Mouse (Mus musculus) spleen, postnatal 4 days (tissue): ENCODE results near the gene Myof.

ENCODE experiments used
- DNase-seq, 2 experiments: peaks; one replicate each; pipeline ENCODE4 v3.0.0; 2022; ENCODE audit warnings: low spot score in 2 of 2

The Myof gene

DNA sequence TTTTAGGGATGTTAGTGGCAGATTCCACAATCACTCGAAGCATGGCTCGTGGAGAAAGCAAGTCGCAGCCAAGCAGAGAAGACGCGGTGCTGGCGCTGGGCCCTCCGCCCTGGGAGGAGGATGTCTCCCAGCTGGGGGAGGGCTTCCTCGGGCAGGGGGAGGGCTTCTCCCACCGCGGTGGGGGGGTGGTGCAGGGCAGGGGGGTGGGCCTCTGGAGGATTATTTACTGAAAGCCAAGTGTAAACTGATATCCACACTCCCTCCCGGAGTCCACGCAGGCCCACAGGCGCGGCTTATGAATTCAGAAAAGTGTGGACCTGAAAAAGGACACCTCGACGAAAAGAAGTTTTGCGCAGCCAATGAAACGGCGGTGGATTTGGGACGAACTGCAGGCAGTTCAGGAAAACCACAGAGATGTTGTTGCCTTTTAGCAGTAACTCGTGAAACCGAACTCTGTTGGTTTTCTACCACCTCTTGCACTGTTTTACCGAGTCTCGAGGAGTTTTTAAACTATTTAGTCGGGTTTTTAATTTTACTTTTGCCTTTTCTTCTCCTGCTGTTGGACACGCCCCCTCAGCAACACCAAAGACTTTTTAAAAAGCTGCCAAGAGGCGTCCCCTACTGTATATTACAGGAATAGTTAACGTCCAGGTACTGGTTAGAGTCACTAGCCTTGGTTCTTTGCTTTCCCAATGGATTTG is at the start of gene Myof:
TSS of gene Myof (minus strand) at position 297 of the 701 bp plus-strand sequence.
- DNase-seq, result no peak

DNA sequence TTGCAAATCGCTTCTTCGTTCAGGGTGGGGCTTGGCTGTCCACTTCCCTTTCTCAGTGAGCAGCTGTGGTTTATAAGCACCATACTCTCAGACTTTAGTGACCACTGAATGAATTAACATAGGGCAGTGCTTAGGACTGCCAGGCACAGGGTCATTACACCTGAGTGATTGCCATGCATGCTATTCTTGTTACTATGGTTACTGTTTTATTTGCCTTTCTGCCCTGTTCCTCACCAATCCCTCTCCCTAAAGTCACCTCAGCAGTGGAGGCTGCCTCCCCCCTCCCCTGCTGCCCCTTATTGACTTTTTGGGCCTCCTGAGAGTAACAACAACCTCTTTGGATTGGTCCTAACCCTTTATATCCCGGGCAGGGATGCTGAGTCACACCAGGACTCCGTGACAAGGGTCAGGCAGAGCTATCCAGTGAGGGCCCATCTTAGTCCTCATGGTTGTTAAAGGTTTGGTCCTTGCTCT is 48.2 kb upstream of the Myof start:
- DNase-seq, result no peak

DNA sequence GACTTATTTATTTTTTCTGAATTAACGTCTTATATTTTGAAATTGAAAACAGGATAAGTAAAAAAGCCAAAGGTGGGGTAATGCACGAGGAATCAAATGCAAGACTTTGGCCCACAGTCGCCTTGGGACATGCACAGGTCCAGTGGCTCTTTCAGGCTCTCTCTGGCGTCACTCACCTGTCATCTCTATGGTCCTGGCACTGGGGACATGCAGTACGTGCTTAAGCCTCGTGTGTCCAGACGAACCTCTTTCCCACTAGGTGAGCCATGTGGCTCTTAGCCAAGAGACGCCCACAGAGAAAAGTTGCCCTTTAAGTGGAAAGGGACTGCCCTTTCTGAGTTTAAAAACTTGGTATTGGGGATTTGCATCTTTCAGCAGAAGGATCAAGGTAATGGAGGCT is 46.0 kb upstream of the Myof start:
- no peak for DNase-seq

DNA sequence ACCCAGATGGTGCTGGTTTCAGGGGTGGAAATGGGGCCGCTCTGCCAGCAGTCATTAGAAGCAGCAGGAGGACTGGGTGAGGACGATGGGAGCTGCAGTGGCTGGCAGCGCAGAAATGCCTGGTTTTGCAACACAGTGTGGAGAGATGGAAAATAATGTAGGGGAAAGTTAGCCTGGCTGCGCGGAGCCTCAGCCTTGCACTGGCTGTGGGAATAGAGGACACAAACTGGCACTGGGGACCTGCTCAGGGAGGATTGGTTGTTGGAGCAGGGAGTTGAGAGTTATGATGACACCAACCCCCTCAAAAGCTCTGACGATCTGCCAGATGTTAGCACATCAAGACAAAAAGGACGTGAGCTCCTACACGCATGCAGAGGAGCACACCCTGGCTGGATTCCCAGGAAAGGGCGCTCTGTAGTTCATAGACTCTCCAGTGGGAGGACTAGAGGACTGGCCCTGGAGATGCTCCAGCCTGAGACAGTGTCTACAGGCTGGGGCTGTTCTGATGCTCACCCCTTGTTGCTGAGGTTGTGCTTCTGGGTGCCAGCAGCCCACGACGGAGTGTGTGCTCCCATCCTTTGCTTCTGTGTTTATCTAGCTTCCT is 43.7 kb upstream of the Myof start:
- no peak for DNase-seq

DNA sequence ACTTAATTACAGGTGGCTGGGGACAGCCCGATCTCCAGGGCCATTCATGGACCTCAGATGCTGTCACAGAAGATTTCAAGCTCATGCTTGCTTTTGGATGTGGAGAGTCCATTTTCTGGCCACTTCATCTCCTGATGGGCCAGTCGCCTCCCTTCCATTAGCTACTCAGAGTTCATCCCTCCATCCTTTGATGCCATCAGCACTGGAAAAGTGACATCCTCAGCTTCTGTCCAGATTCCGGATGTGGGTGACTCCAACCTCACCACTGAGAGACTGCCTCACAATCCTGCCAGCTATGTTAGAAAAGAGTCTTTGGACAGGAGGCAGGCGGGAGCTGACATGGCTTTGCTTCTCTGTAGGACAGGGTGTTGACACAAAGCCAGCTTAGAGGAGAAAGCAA is 42.5 kb upstream of the Myof start:
- DNase-seq, result no peak

DNA sequence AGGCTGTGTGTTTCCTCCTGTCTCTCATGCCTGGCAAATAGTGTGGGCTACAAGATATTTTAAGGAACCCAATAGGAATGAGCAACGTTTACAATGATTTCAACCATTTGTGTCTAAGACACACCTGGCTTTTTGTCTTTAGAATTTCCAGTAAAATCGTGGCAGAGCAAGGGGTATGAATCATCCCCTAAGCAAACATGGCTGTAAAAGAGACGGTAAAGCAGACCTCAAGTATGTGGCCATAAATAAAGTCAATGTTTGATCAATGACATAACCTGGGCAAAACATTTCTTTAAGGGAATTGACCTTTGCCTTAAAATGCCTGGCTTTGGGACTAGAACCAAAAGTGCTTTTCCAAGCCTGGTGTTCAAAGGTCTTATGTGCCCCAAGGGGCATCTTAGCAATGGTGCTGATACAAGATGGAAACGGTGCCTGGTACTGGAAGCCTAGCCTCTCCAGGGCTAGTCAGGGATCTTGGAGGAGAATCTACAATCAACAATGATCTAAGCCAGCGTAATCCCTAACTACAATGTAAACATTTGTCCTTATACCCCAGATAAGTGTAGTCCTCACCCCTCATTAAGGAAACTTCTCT is 39.7 kb upstream of the Myof start:
- no peak for DNase-seq

DNA sequence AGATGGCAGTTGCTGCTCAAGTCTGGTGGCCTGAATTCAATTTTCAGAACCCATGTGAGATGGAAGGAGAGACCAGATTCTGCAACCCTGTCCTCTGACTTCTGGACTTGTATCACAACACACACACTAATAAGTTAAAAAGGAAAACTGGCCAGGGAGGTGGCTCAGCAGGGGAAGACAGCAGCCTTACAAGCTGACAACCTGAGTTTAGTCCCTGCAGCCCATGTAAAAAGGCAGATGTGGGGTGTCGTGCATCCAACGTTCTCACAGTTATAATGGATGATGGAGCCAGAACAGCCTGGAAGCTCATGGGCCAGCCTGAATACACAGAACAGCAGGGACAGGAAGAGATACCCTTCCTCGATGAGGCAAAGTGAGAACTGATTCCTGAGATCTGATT is 38.0 kb upstream of the Myof start:
- DNase-seq, result no peak

DNA sequence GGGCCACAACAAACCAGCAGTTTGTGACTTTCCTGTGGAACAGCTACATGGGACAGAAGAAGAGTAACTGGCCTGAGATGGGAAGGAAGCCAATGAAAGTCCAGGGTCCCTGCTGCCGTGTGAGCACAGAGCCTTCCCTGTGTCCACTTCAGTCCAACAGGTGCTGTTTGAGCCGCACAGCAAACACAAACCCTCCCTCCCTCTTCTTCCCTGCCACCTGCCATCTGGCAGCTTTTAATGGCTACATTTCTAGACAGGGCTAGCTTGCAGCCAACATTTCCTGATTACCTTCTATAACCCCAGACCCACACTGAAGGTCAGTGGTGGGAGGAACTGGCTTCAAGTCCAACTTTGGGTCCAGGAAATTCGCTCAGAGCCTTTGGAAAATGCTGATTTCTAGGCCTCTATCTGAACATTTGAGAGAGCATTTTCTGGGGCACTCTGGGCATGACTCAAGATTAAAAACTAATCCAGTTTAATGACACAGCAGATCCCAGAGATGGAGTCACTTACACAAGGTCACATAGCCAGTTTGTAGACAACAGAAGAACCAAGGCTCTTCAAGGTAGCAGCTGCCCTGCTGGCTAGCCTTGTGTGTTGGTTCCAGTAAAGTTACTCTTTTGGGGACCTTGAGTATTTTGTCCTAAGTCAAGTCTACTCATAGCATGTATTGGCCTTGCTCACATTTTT is 34.6 kb upstream of the Myof start:
- DNase-seq, result no peak

DNA sequence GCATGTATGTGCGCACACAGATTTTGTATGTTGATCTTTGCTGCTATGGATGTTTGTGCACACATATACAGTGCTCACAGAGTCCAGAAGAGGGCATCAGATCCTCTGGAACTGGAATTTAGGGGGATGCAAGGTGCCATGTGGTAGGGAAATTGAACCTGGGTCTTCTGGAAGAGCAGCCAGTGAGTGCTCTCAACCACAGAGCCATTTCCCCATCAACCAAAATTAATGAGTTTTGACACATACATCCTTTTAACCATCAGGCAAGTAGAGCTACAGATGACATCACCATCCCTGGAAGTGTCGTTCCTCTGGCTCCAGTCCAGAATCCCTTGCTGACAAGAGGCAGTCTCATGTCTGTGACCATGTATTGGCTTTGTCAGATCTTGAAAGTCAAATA is 32.9 kb upstream of the Myof start:
- no peak for DNase-seq

DNA sequence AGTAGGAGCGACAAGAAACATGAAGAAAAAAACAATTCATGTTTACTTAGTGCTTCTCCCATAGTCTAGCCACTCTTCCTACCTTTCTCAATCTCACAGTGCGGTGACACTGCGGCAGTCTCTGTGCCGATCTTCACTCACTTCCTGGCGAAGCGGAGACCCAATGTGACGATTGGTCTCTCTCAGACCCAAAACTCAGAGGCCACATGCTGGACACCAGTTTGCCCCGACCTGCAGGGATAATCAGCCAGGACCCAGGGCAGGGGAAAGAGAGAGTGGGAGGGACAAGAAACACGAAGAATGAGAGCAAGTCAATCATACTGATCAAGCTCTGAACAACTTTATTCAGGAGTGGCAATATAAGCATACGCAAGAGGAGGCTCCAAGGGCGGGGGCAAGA is 31.7 kb upstream of the Myof start:
- no peak for DNase-seq

DNA sequence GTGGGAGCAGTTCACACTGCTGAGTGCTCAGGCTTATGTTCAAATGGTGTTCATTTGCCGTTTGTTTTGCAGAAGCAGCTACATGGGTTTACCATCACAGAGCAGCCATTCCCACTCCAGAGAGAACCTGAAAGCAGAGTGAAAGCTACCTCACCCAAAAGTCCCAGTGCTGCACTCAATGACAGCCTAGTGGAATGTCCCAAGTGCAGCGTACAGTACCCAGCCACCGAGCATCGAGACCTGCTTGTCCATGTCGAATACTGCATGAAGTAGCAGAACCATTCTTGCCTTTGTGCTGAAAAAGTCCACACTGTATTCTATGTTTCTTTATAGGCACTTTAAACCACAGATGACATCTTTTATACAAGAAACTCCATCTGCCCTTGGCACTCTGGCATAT is 29.8 kb upstream of the Myof start:
- no peak for DNase-seq

DNA sequence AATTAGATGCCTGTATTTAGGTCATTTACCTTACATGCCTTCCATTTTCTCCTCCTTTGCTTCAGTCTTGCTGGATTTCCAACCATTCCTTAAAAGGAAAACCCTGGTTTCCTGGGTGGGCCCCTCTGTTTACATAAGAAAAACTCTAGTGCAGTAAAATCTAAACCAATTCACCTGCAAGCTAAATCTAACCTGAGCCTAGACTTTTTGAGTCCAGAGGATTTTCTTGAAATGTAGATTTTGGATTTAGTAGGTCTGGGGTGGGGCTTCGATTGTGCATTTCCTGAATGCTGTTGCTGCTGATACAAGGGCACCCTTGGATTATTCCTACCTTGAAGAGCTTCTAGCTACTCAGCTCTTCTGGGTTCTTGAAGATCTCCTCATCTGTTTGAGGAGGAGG is 20.7 kb upstream of the Myof start:
- no peak for DNase-seq

DNA sequence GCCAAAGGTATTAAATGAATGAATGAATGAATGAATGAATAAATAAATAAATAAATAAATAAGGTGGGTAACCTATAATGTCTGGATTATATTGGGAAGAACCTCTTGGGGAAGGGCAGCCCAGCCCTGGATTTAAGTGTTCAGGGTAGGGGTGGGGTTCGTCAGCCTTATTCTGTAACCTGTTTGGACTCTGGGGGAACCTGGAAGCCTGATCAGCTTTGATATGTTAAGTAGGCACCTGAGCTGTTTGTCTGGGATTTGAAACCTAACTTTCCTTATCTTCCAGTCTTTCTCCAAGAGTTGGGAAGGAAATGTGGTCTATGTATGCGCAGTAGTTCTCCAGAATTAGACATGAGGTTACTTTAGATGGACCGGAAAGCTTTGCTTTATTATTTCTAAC is 19.8 kb upstream of the Myof start:
- DNase-seq, result no peak

DNA sequence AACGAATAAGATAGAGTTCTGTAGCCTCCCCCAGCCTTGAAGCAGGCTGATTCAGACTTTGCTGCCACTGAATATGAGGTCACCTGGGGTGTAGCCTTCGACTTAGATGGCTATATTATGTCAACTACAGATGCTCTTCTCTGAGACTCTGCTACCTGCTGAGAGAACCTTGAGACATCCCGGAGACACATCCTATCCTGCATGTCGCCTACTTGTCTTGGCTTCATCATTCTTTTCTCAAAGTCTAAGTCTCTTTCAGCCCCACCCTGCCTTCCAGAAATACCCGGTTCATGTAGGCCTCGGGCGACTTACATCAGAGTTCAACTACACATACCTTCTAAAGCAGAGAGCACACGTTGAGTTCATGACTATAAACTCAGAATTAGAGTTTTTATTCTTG is 13.6 kb upstream of the Myof start:
- no peak for DNase-seq

DNA sequence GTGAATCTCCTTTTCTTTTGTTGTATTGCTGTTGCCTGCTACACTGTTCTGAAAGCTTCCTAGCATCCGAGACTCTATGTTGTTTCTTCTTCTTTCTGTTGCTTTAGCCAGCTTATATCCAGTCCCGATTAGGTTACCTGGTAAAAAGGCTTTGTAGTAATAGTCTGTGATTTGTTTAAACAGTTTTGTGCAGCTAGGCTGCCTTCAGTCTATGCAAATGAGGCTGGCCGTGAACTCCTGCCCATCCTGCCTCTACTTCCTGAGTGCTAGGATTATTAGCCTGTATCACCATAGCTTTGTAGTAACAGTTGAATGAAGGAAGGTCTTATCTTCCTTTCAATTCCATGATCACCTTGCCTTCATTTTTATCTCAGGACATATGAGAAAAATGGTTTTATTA is 12.9 kb upstream of the Myof start:
- DNase-seq, result no peak

DNA sequence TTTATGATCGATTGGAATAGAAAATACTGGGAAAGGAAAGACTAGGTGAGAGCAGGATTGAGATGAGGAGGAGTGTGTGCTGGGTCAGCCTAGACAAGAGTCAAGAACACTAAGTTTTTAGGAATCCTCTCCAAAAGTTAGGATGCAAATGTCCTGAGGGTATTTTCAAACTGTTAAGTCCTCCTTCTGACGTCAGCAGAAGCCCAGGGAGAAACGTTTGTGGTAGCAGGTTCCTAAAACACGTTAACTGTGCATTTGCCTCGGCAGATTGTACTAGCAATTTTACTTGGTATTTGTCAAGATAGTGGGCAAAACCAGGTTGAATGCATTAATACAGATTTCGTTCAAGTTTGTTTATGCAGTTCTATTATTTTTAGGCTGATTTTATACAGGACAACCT is 12.4 kb upstream of the Myof start:
- no peak for DNase-seq

DNA sequence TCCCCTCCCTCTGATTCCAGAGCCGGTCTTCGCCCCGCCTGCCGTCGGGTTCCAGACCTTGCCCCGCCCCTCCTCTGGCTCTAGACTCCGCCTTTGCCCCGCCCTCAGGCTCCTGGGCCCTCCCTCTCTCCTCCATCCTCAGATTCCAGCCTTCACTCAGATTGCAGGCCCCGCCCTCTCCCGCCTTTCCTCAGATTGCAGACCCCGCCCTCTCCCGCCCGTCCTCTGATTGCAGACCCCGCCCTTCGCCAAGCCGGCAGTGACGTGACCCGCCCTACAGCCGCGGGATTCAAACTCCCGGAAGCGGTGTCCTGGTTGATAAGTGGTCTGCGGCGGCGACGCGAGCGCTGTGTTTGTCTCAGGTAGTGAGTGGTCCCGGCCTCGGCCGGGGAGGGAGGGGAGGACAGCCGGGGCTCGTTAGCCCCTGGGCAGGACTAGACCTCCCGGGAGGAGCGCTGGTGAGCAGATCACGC is 11.4 kb upstream of the Myof start, which contains the start of gene Cep55:
TSS of gene Cep55 (plus strand) at position 292 of the 473 bp plus-strand sequence.
- DNase-seq, result peak; percentile 88 to 90

DNA sequence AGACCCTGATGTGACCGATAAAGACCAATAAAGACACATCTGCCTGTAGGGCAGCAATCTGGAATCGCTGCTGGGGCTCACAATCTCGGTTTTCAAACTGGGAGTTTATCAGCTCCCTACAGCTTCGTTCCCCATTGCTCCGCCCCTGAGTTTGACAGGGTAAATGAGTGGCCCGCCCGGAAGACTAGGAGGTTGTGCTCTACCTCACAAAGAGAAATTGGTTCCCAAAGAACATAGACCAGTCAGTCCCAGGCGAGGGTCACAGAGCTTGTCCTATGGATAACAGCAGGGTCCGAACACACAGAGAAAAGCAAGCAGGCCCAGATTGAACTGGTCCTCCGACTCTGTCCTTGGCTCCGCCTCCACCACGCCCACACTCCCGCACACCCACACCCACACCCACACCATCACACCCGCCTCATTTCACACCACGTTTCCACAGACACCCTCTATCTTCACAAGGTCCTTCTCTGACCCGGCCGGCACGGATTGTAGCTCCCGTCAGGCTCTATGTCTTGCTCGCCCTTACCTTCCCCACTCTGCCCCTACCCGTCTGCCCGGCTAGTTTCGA is 10.9 kb upstream of the Myof start:
- DNase-seq, result peak; percentile 62 to 72

DNA sequence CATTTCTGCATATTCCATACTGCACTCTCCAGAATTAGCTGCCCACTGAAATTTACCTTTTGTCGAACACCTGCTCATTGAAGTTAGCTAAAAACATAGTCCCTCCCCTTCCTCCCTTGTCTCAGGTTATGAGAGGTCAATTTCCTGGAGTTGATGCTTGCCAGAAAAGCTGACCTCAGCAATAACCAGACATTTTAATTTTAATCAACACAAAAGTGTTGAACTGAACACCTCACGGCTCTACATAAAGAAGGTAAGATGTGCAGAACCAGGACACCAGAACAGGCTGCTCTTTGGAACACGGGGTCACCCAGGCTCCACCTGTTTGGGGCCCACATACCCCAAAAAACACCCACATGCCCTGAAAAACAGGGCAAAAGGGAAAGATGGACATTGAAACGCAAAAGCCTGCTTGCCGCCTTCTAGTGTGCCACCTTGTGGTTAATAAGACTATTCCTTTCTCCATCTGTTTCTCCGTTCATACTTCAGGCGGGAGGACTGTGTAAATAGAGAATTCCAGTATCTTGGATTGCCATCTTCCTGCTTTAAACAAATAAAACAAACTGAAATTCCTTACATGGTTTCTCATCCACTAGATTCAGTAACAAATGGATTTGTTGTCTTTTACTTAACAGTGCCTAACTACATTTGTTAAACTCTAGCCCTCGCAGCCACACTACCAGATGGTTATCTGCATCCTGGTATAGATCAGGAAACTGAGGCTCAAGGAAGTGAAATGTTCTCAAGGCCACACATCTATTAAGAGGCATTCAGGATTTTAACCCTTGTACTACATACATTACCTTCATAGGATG is 10.1 kb upstream of the Myof start:
- DNase-seq, result no peak

DNA sequence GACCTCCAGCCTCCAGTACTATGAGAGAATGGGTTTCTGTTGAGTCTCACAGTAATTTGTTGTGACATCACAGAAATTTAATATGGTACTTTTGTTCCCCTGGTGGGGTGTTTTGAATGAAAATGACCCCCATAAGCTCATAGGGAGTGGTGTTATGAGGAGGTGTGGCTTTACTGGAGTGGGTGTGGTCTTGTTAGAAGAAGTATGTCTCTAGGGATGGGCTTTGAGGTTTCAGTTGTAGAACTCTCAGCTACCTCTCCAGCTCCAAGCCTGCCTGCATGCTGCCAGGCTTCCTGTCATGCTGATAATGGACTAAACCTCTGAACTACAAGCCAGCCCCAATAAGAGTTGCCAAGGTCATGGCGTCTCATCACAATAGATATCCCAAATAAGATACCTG is 6.3 kb upstream of the Myof start:
- DNase-seq, result no peak

DNA sequence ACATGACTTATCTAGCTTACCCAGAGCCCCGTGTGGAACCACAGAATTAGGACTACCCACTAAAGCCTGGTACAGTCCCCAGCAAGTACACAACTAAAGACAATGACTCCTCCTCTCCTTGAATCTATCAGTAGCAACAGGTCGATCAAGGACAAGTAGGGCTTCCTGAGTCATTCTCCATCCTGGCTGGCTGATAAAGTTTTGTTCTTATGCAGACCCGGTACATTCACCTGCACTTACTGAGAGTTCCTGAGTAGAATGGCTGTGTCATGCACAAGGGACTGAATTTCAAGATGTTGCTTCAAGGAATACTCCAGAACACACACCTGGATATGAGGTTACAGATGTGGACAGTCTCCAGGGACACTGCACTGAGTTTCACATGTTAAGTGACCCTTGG is 1.8 kb upstream of the Myof start:
- no peak for DNase-seq
